Mouse (Mus musculus) T-helper 2 cell (primary cell): Measurements from ENCODE around the gene Cyp2b19.
"Not testable (repeated sequence)": the region's sequence is repeated elsewhere in the genome, so short reads cannot be mapped to it uniquely, and the experiment has no call there.

Experiments
- in situ Hi-C: fragments of 300-600 bp; cut with MboI, MseI; formaldehyde crosslinking; loops from one replicate; pipeline ENCODE4 v1.15.1; 2025; ENCODE audit warnings: high pct_unique_total_duplicates

Gene Cyp2b19

DNA sequence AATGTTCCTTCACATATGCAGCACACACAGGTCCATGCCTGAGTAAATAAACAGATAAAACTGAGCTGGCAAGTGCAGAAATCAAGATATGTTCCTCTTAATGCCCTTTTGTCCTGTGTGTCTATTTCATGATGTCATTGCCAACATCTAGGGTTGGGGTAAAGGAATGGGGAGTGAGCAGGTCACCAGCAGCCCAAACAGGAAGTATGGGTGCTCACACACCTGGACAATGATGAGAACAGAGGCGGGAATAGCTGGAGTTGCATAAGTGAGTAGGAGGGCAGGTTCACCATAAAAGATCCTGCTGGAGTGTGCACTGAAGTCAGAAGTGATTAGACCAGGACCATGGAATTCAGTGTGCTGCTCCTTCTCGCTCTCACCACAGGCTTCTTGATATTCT, at the start of gene Cyp2b19:
Gene Cyp2b19 (plus strand): TSS at position 301 of the 400 bp plus-strand sequence.
- in situ Hi-C loops, result no loop called here

DNA sequence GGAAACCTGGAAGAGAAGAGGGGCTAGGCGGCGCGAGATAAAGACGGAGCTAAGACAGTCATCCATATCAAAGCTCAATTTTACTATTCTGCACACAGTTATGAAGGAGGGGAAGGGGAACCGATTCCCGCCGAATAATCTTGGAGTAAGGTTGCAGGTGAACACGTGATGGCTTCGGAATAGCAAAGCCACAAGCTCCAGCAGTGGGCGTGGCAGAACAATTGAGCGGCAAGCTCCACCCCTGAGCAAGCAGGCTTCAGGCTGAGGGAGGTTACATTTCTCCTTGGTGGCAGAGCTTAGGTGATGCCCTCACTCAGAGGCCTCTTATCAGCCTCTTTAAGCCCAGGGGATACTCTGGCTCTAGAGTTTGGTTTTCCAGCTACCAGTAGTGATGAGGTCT, 45.9 kb upstream of the Cyp2b19 start:
- in situ Hi-C loops, result no loop called here

DNA sequence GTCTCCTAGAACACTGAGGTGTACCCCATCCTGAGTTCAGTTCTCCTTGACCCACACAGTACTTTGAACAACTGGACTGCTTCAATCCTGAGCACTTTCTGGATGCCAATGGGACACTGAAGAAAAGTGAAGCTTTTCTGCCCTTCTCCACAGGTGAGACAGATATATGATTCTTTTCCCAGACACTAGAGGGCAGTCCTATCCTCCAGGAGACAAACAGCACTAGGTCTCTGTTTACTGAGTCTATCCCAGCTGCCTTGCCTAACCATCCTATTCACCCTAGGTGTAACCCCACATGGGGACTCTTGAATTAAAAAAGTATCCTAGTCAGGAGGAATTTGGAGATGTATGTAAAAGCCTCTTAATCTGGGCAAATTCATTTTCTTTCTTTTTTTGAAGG, 18.0 kb upstream of the Cyp2b19 start:
- in situ Hi-C loops, result no loop called here

DNA sequence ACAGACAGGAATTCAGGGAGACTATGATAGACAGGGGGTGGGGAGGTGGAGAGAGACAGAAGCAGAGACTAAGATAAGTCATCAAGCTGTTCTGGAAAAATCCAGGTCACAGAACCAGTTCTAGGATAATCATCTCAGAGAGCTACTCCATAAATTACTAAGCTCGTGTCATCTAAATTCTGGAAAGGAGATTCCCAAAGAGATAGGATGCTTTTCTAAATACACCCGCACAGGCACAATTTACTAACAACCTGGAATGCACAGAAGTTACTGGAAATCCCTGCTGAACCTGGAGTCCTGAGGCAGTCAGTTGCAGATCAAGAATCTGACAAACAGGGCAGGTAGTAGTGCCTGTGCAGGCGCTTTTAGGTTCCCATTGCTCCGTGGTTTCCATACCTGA, 13.0 kb upstream of the Cyp2b19 start:
- in situ Hi-C loops, result no loop called here

DNA sequence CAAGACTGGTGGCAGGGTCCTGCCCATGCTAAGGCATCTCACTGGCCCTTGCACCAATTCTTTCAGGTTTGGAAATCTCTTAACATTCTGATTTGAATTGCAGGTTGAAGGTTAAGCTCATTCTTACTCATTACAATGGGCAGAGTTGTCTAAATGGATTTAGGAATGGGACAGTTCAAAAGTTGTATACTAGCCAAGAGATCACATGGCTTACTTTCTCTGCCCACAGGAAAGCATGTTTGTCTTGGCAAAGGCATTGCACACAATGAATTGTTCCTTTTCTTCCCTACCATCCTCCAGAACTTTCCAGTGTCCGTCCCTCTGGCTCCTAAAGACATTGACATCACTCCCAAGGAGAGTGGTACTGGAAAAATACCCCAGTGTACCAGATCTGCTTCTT, 11.5 kb upstream of the Cyp2b19 start:
- in situ Hi-C loops, result no loop called here

DNA sequence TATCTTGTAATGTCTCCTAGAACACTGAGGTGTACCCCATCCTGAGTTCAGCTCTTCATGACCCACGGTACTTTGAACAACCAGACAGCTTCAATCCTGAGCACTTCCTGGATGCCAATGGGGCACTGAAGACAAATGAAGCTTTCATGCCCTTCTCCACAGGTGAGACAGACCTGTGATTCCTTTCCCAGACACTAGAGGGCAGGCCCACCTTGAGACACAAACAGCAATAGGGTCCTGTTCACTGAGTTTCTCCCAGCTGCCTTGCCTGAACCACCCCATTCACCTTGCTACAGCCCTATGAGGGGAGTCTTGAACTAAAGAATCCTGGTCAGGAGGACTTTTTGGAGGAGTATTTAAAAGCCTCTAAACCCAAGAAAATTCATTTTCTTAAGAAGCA, 10.1 kb downstream of the Cyp2b19 start:
- in situ Hi-C loops, result no loop called here

DNA sequence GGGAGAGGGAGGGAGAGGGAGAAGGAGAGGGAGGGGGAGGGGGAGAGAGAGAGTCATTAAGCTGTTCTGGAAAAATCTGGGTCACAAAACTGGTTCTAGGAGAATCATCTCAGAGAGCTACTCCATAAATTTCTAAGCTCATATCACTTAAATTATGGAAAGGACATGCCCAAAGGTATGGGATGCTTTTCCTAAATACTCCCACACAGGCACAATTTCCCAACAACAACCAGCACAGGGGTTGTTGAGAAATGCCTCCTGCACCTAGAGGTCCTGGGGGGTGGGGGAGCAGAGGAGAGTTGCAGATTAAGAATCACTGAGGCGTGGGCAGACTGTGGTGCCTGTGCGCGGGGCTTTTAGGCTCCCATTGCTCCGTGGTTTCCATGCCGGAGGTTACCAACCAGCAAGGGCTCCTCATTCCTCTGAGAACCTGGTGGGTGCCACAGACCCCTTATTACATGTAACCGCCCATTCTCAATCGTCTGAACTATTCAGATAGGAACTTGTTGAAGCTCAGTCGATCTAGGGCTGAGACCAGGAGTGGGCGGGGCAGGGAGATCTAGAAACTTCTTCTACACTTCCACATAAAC, 13.0 kb downstream of the Cyp2b19 start:
- in situ Hi-C loops, result loop anchor here (10.0 kb wide), 1 partner anchor 505 kb away; no protein-coding TSS in a partner anchor

DNA sequence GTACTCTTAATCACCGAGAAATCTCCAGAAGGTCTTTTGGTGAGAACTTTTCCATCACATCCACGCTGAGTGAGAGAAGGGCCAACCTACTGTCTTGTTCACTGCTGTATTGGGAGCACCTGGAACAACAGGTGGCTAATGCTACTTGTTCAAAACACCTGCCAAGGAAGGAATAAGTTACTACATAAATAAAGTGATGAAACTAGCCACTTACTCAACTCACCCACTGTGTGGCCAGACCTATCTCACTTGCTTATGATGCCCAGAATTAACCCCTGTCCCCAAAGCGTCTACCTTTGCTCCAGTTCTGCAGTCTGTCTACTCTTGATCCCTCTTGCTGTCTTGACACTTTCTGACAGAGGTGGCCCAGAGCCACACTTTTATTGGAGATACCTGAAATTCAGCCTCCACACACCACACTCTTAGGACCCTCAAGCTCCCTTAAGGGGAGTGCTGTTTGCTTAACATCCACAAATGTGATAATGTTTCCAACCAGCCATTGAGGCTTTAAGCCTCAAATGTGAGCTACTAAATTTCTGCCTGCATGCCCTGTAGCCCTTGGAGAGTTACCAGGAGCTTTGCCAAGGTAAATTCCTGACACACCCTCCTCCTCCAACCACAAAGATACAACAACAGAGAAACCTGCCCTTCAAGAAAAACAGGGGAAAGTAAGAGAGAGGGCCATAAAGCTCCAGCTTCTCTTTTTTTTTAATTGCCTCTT, 16.1 kb downstream of the Cyp2b19 start:
- in situ Hi-C loops, result loop anchor here (10.0 kb wide), 1 partner anchor 502 kb away; no protein-coding TSS in a partner anchor

DNA sequence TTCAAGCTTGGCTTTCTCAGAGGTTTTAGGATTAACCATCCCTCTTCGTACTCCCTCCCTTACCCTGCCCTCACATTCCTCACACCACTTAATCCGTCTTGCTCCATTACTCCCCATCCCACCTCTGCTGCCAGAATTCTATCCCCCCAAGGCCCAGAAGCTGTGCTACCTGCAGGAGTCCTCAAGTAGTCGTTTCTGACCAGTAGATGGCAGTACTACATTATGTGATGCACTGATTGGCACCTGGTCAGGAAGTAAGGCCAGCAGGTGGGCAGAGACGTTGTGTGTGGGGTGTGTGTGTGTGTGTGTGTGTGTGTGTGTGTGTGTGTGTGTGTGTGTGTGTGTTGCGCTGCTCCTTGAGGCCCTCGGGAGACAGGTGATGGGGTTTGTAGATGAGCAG, 18.9 kb downstream of the Cyp2b19 start:
- in situ Hi-C loops, result loop anchor here (10.0 kb wide), 1 partner anchor 499 kb away; no protein-coding TSS in a partner anchor

DNA sequence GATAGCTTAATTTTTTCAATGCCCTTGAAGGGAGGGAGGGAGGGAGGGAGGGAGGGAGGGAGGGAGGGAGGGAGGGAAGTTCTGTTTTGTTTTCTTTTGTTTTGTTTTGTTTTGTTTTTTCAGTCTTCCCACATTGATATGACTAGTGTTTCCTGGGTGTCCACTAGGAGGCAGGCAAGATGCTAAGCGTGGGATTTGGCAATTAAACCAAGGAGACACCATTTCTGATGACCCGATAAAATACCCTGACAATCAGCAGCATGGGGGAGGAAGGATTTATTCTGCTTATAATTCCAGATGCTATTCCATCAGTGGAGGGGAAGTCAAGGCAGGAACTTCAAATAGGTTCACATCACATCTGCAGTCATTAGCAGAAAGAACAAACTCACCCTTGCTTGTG, 20.9 kb downstream of the Cyp2b19 start:
- in situ Hi-C loops, result loop anchor here (10.0 kb wide), 1 partner anchor 497 kb away; no protein-coding TSS in a partner anchor

DNA sequence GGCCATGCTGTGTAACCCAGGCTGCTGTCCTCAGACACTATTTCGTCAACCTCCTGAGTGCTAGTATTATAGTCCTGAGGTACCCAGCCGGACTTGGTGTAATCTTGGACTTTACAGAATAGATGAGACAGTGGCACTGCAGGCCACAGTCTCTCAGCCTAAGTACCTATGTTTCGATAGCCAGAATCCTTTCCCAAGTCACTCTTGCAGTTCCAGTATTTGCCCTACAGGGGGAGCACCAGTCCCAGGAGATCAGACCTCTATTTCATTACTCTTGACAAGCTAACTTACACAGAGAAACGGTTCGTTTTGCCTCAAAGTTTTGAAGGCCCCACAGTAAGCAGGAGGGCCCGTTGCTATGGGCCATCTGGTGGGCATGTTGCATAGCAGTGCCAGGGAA, 21.5 kb downstream of the Cyp2b19 start:
- in situ Hi-C loops, result loop anchor here (10.0 kb wide), 1 partner anchor 496 kb away; no protein-coding TSS in a partner anchor

DNA sequence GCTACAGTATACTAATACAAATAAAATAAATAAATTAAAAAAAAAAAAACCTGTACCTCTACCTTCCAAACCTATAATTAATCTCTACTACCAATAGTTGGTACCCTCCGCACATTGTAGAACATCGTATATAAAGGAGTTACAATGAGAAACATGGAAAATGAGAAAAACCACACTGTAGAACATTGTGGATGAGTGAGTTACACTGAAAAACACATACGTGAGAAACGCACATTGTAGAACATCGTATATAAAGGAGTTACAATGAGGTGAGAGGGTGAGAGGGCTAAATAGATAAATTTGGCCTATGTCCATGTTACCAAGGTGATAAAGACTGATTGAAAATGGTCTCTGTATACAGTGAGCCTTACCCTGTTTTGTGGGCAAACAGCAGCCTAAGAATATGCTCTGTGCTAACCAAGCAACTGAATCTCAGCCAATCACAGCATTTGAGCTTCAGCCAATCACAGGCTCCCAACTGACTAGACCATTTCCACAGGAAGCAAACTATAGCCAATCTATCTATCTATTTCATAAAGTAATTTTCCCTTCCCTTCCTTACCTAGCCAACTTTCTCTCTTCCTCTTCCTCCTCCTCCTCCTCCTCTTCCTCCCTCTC, 23.0 kb downstream of the Cyp2b19 start:
- in situ Hi-C loops, result loop anchor here (10.0 kb wide), 1 partner anchor 495 kb away; no protein-coding TSS in a partner anchor

DNA sequence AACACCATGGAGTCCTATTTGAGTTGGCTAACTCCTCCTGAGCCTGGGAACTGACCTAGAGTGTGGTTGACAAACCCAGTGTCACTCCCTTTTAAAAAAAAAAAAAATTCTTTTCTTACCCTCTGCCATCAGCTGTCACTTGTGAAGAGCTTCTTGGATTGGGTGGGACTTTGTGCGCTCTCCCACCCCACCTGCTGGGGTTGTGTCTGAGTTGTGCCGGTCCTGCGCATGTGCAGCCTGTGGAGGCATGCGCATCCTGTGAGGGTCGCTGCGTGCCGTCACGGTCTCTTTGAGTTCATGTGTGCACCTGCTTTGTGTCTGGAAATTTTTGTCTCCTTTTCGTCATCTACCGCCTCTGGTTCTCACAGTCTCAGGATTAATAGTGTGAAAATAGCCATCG, 23.6 kb downstream of the Cyp2b19 start:
- in situ Hi-C loops, result no loop called here

DNA sequence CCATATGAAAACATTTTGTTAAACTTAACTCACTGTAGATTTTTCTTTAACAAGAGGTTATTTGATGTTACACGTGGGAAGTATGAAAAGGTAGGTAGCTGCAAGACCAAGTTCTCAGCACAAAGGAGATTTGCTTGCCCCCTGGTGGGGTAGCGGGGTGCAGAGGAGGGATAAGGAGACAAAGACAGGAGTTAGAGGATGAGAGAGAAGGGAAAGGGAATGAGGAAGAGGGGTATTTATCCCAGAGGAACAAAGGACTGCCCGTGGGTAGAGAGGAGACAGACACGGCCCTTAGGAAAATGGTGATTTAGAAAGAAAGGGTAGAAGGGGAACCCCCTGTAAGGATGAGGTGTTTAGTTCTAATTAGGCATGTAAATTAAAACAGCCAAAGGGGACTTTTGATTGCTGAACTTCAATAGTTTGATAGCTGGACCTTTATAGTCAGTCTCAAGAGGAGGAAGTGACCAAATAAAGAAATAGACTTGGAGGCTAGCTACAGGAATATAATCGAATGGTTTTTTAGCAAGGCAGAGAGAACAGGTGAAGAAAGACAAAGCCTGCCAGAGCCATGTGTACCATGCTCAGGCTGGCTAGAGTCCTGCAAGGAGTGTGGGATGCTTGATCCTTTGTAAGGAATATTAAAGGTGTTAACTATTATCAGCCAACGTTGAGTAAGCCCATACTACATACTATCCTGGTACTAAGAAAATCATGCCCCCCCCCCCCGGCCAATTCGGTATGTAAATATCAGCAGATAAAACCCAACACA, 24.2 kb downstream of the Cyp2b19 start:
- in situ Hi-C loops, result no loop called here

DNA sequence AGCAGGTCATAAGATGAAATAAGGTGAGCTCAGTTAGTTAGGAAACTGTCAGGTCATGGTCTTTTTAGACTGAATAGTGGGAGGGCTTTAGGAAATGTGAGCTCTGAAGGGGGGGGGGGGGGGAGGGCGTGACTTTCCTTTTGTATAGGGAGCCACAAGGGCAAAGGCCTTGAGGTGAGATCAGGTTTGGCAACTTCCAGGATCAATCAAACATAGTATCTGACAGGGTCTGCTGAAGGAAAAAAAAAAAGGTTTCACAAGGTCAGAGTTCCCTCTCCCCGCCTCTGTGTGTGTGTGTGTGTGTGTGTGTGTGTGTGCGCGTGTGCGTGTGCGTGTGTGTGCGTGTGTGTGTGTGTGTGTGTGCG, 24.8 kb downstream of the Cyp2b19 start:
- in situ Hi-C loops, result no loop called here

DNA sequence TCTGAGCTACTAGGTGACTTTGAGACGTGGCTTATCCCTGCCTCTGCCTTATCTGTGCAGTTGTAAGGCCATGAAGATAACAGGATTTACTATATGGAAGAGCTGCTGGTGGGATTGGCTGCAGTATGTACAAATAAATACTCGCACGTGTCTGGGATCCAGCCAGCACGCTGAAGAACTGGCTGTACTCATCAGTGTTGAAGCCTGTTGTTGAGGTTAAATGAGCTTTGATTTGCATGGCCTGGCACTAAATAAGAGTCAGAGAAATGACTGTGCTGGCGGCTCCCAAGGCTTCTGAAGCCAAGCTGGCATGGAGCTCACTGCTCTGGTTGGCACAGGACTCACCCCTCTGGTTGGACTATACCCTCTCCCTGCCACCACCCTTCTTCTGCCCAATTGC, 26.2 kb downstream of the Cyp2b19 start:
- in situ Hi-C loops, result no loop called here

DNA sequence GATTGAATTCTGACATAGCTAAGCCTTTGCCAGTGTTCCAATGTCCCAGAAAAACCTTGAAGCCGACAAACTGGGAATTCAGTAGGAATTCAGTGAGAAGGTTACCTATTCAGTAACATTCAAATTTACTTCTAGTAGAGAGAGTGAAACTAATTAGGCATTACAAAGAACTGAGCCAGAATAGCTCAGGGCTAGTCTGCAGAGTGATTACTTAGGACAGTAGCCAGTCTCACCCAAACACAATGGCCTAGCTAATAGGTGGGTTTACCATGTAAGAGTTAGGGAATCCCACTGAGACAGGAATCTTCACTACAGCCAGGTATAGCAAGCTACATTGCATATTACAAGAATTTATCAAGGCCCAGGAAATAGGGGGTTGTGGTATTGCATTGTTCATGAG, 29.1 kb downstream of the Cyp2b19 start:
- in situ Hi-C loops, result not testable (repeated sequence)

DNA sequence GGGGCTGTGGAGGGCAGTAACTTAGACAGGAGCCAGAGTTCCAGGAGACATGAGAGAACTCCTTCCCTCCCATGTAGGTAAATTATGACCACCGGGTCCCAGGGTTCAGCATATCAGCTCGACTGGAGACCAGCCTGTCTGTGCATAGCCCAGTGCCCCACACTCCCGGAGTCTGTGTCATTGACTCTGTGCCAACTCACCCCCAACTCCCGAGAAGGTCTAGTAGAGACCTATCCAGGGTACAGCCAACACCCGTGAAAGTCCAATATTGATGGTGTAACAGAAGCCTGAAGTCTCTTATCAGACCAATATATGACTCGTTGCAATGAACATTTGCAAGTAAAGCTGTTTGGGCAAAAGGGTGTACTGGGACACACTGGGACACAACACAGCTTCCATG, 33.0 kb downstream of the Cyp2b19 start:
- in situ Hi-C loops, result no loop called here

DNA sequence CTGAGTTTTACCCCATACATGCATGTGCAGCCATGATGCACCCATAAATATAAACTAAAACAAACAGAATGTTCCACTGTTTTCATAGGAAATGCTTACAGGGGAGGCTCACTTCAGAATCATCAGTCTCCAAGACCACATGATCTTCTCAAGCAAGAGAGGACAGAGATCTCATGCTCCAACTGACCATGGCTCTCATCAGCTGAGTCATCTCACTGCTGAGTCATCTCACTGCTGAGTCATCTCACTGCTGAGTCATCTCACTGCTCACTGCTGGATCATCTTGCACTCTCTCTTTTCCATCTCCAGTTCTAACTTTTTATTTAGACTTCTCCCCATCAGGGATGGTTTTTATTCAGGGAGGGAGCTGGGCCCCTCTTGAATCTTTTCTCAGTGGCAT, 43.2 kb downstream of the Cyp2b19 start:
- in situ Hi-C loops, result loop anchor here (25.0 kb wide), 1 partner anchor 1513 kb away; the partner anchor contains the start of gene Pafah1b3

DNA sequence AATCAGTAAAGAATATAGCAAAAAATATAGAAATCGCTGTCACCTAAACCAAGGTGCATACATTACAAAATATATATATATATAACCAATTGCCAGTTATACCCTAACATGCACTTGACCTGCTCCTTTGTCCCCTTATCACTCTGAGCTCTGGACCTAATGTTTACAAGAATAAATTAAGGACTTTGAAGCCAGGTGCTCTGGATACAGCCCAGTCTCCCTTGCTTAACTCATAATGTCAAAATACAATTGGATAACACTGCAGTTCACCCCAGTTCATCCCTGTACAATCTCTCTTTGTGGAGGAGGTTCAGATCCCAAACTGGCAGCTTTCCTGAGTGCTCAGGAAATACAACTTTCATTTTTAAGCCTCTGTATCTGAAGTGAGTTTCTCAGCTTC, 44.1 kb downstream of the Cyp2b19 start:
- in situ Hi-C loops, result loop anchor here (25.0 kb wide), 1 partner anchor 1514 kb away; the partner anchor contains the start of gene Pafah1b3

DNA sequence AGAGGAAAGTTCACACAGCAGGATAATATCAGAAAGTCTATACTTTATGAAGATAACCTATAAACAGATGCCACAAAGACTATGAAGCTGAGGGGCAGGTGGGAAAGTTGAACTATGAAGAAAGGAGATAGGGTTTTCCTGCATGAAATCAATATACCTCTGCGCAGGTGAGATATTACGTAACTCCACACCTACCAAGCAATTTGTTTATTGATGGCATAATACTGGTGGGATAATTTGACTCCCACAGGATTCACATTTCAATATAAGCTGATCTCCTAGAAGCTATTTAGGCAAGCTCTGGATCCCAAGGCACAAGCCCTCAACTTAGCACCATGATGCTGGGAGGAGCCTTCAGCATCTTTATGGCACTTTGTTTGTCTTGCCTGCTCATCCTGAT, 51.6 kb downstream of the Cyp2b19 start, which contains the start of gene Cyp2g1:
Gene Cyp2g1 (plus strand): TSS at position 301 of the 400 bp plus-strand sequence.
- in situ Hi-C loops, result loop anchor here (5.0 to 25.0 kb wide), 3 partner anchors 49 to 1521 kb away; partner anchors contain the start of gene Pafah1b3
